Mouse (Mus musculus) cerebellum, postnatal 14 days (tissue): Measurements from ENCODE around the gene Tmem40.
A peak's percentile ranks its signal among the peaks of the same experiment; 100 is the strongest.

Experiments
- DNase-seq, 2 experiments: peaks; one replicate each; pipeline ENCODE4 v3.0.0; 2021; ENCODE audit warnings: mixed read lengths in 2 of 2

The Tmem40 gene

DNA sequence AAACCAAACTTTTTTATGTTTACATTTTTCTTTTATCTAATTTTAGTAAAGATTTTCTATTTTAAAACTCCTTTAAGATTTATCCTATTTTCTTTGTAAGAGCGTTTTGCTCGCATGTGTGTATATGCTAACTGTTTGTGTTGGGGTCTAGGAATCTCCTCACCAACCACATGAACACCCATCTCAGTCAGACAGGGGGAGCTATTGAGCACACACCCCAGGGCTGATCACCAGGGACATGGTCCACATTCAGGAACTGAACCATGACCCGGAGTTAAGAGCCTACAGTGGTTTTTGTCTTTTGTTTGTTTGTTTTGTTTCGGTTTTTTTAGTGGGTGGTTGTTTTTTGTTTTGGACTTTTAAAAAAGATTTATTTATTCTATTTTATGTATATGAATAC, 63.5 kb downstream of the Tmem40 start:
- DNase-seq = no peak

DNA sequence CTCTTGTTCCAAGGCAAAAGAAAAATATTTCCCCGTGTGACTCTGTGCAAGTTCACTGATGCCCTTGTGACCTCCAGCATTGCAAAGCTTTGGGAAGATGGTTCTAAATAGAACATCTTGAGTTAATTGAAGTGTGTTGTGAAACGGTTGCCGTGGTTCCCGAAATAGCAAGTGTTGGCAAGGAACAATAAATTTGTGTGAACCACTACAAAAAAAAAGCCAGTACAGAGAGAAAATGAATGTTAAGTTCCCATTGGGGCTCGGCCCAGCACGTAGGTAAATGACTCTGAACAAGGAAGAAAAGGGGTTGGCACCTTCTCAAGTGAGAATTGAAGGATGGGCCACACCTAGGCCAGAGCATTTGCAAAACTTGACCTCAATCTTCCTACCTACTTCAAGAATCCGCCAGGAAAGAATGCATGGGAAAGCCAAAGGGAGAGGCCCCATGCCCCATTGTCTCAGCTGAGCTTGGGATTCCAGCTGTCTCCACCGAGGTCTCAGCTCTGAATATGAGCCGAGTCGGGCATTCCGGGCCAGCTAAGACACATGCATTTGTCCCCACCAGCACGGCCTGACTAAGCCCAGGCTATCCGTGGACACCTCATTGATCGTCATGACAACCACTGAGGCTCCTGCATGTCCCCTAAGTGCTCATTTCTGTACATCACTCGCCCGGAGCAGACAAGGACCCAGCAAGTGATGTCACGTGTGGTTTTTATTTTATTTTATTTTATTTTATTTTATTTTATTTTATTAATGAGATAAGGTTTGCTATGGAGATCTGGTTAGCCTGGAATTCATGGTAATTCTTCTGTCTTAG, 64.3 kb downstream of the Tmem40 start:
- no peak for DNase-seq

DNA sequence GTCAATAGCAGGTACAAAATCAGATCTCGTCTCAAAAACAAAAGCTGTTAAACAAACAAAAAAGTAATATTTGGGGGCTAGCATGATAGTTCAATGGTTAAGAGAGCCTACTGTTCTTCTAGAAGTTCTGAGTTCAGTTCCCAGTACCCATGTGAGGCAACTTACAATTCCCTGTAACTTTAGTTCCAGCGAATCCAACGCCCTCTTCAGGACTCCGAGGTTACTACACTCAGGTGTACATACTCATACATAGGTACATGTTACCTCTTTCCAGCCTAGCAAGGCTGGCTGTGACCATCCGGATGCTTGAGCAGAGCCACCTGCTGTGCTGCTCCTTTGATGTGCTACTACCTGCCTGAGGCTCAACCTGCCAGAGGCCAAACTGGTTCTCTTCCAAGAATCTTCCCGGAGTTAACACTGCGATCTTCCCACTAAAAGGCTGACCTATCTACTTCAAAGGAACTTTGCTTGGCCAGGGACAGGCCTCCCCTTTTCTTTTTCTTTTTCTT, 65.4 kb downstream of the Tmem40 start:
- DNase-seq = no peak

DNA sequence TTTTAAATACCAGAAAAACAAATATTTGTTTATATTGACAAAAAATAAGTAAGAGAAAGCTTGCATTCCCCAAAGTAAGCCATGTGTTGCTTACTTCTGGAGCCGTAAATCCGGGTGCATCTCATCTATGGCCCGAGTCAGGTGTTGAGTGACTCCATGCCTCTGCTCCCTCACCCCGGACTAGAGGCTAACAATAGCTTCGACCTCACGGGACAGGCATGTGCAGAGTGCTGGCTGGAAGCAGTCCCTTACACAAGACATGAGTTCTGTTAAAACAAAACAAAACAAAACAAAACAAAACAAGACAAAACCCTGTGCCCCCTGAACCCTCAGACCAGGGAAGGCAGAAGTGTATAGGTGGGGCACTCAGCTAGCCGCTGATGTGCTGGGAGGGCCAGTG, 67.1 kb downstream of the Tmem40 start:
- no peak for DNase-seq

DNA sequence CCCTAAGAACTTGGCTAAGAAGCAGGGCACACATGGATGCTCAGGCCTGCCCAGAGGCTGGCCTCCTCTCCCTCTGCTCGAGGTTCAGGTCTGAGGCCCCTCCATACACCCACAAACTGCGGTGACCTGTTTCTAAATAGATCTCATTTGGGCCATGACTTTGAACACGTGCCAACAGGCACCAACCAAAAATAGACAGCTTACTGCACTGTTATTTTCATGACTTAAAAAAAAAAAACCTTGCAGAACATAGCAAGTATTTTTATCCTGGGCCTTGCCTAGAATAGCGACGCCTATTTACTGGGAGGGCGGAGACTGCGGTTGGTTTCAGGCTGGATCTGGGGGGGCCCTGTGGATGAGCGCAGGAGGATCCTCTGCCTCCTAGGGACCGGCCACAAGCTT, 67.8 kb downstream of the Tmem40 start:
- no peak for DNase-seq

DNA sequence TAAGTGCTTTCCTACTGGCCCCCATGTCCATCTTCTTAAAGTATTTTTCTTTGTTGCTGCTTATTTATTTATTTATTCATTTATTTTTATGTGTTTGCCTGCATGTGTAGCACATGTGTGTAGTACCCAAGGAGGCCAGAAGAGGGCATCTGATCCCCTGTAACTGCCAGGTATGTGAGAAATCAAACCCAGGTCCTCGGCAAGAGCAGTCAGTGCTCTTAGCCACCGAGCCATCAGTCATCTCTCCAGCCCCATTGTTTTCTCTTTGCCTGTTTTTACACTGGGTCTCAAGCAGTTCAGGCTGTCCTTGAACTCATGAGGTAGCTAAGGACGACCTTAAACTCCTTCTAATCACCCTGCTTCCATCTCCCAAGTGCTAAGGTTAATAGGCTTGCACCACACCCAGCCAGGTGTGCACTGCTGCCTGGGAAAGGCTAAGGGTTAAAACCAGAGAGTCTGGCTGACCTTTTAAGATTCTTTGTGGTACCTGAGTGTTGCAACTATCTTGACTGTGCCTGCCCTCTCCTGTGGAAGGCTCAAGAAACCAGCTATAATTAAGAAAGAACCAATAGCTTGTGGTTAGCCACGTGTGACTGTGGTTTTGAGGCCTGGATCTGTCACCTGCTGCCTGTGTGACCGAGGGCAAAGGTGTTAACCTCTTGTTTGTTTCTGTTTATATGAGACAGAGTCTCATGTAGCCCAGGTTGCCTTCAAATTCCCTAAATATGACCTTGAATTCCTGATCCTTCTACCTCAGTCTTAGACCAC, 69.1 kb downstream of the Tmem40 start:
- peak in 1 of 2 experiments; percentile 44 for DNase-seq

DNA sequence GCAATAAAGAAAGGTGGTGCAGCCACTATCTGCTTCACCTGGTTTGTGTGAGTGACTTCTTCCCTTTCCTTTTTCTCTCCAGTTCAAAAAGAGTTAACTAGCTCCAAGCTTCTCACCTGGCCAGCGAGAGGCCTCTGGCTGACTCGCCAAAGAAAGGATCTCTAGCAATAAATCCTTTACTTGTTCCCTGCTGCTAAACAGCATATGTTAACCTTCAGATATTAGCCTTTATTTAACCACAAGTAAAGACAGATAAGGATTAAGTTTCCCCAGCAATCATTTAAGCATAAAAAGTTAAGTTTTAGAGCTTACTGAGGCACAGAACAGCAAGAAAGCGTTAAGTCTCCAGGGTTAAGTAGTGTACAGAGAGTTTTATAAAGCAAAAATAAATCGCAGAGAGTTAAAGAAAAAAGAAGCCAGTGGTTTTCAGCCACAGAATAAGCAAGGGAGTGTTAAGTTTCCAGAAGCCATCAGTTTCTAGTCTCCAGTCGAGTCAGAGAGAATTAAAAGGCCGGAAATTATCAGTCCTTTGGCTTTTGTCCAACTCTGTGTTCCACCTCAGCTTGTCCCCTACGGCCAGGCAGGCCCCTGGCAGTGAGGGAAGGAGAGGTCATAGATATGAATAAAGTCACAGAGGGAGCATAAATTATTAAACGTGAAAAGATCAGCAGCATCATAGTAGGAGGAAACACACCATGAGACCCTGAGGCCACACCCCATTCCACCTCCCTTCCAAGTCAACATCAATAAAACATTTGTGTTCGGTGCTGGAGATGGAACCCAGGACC, 69.9 kb downstream of the Tmem40 start:
- DNase-seq = no peak

DNA sequence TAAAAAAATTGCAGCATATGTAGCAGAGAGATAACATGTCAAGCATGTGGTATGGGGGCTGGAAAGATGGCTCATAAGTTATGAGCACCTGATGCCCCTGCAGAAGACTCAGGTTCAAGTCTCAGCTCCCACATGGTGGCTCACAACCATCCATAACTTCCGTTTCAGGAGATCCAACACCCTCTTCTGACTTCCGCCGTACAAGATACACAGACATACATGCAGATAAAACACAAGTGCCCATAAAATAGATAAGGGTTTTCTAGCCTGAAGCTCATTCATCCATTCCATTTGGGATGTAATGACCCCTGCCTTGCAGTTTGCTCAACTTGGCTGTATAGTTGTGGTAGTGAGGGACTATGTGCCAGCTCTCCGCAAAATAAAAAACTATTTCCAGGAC, 72.1 kb downstream of the Tmem40 start:
- no peak for DNase-seq

DNA sequence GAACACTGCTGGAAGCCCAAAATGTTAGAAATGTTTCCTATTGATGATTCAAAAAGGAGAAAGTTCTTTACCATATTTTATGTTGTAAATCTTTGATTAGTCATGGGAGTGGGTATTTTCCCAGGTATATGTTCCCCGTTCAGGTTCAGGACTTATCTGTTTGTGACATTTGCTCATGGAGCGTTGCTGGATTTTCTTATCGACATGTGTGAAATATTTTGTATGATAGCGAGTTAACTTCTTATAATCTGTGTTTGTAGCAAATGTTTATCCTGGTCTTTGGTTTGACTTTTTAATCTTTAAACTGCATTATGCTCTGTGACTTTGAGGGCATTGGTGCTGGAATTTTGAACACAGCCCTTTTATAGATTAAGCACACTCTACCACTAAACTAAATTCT, 73.6 kb downstream of the Tmem40 start:
- DNase-seq = no peak

DNA sequence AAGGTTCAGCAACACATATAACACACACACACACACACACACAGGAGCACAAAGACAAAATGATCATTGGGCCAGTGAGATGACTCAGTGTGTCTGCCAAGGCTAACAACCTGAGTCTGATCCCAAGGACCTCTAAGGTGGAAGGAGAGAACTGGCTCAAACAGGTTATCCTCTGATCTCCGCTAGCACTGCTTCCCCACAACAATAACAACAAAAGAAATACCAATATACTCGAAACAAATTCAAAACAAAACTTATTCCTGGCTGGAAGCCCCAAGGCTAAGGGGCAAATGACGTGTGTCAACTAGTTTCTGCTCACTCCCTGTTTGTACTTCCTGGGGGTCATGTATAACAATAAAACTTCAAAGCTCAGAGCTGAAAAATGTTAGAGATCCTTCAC, 74.5 kb downstream of the Tmem40 start:
- DNase-seq = no peak

DNA sequence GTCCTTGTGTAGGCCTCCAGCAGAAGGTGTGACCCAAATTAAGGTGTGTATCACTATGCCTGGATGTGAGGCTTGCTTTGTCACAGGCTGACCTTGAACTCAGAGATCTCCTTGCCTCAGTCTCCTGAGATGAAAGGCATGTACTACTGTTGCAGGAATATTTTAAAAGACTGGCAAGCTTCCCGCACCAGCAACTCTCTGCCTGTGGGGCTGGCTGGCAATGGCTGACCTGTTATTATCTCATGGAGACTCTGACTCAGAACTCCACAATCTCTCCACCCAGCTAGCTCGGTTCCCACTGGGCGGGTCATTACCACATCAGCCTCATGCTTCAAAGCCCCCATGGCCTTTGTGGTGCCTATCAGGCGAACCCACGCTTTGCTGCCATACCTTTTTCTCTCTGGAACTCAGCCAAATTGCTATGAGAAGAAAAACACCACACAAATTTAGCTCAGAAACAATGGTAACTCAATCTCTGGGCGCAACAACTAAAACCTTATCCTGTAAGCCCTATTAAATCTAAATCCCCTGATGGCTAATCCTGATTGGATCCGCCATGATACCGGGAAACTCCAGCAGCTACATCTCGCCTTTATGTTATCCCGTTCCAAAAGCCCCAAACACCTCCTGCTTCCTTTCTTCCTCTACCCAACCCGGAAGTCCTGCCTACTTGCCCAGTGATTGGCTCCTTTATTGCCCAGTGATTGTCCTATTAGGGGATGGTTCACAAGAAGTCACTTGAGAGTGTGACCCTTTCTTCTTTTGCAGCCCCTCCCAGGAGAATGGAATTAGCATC, 77.2 kb downstream of the Tmem40 start:
- no peak for DNase-seq

DNA sequence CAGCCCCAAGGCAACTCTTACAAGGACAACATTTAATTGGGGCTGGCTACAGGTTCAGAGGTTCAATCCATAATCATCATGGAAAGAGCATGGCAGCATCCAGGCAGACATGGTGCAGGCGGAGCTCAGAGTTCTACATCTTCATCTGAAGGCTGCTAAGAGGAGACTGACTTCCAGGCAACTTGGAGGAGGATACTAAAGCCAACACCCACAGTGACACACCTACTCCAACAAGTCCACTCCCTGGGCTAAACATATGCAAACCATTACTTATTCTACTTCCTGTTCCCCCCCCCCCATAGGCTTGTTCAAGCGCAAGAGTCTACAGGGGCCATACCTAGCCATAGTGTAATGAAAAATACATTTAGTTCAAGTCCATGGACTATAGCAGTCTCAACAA, 77.9 kb downstream of the Tmem40 start:
- no peak for DNase-seq

DNA sequence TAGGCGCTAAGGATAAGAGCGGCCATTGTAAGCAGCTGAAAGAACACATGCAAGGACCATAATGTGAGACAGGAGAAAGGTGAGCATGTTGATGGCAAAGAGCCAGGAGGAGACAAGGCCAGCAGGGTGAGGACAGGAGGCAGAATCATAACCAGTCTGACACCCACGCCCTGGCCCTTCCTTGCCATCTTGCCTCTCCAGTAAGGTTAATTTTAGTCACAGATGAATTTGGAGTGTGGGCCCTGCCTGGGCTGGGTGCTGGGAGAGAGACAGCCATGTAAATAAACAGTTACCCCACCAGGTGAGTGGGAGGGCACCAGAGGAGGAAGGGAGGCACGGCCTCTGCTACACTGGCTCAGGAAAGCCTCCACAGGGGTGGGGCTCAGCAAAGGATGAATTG, 81.1 kb downstream of the Tmem40 start:
- peak; percentile 43 to 53 for DNase-seq
